9 mouse cellular contexts compared by ENCODE assay signal in the genomic region with DNA sequence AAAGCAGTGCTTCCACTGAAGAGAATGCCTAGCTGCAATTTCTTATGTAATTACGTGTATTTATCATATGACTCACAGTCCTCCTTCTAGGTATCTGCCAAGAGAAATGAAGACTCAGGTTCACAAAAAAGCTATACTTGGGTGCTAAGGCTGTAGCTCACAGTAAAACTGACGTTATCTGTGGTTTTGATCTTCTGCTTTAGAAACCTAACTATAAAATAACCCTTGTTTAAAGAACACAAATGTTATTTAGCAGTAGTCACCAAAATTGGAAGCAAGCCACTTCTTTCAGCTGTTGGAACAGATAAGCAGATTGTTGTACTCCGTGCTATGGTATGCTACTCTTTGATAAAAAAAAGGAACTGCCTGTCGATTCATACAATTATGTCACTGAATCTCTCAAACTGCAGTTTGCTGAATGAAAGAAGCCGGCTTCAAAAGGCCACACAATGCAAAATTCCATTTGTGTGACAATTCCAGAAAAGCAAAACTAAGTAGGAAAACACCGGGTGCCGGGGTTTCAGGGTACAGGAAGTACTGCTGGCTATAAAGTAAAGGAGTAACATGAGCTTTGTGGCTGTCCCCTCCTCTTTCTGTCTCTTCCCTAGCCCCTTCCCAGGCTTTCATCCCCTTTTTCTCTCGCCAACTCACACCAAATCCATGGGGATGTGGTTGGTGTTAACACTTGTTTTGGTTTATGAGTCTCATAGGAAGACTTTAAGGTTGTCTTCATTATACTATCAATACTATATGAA. TPM values are rescaled to one million over a fixed set of nuclear protein-coding genes. Genes with fewer than 3 reads are reported as not detected.
DNase-seq lines count a peak whose midpoint lies in the region; ATAC-seq and TF ChIP-seq lines count a peak whose summit lies in the region.
"Had no signal": no experiment of that assay in that cellular context is flagged by ENCODE, and none has a peak within 500 bp of the region (broad histone marks: within the 10 kb centered on the region; RNA-seq: fewer than 3 reads in every experiment).

No protein-coding gene starts in this region.

- H3K36me3 ChIP-seq in lung, embryonic 14.5 days (ENCODE audit: insufficient read depth) = no peaks in the 10 kb centered on the region
- H3K36me3 ChIP-seq in stomach, embryonic 16.5 days (ENCODE audit: control insufficient read depth, insufficient read depth, low read length) = no peaks in the 10 kb centered on the region

- peak; percentile 14 to 73 for DNase-seq in adrenal gland, adult (ENCODE audit: inconsistent age in 2 of 2, low spot score in 1 of 2)
- DNase-seq in adrenal gland, adult 18-20 months (ENCODE audit: low spot score in 2 of 2) = no peak
- peak; percentile 79 for DNase-seq in lung, embryonic 14.5 days
- DNase-seq in lung, adult 2 months = no peak
- DNase-seq in induced T-regulatory cell, adult 2 months (ENCODE audit: low read depth) = peak; percentile 28
- no peak for DNase-seq in frontal cortex, postnatal 25 days (ENCODE audit: low spot score in 2 of 2)
- DNase-seq in cerebellum, adult 8-10 months = no peak
- DNase-seq: kidney, postnatal 14 days had no signal

- no peak overlapping the region for H3K4me3 ChIP-seq in lung, embryonic 14.5 days (ENCODE audit: low read depth, low read length)
- H3K4me3 ChIP-seq in lung, adult 2 months (replicated peaks; ENCODE audit: extremely low read depth, low read depth, low read length) = no peak overlapping the region
- no peak overlapping the region for H3K4me3 ChIP-seq in stomach, embryonic 16.5 days (replicated peaks; ENCODE audit: low read length)

- H3K9ac ChIP-seq in lung, embryonic 14.5 days = no peak overlapping the region
- no peak overlapping the region for H3K9ac ChIP-seq in stomach, embryonic 16.5 days (ENCODE audit: low read length)

- no peaks in the 10 kb centered on the region for H3K4me1 ChIP-seq in lung, embryonic 14.5 days (ENCODE audit: insufficient read depth)
- peaks cover 11% of the 10 kb centered on the region for H3K4me1 ChIP-seq in lung, adult 2 months (ENCODE audit: control insufficient read depth, insufficient read depth, low read length)
- peaks cover 9% of the 10 kb centered on the region; the same call in 1 of the 2 replicates for H3K4me1 ChIP-seq in stomach, embryonic 16.5 days (ENCODE audit: control insufficient read depth, insufficient read depth, low read length)

- TF ChIP-seq POLR2A in lung, adult 2 months (IDR thresholded peaks at IDR 0.05; ENCODE audit: borderline replicate concordance, extremely low read depth, low read depth, low read length) = no peak

- 29% methylated on average over 8 of the region's 8 CpGs for whole genome bisulfite sequencing in lung, embryonic 14.5 days
- WGBS in lung, adult 2 months = 37% methylated on average over 8 of the region's 8 CpGs
- WGBS in stomach, embryonic 16.5 days = 33% methylated on average over 8 of the region's 8 CpGs

- no peaks in the 10 kb centered on the region for H3K27me3 ChIP-seq in lung, embryonic 14.5 days (ENCODE audit: insufficient read depth, low read length)
- H3K27me3 ChIP-seq in stomach, embryonic 16.5 days (ENCODE audit: control insufficient read depth, insufficient read depth, low read length) = no peaks in the 10 kb centered on the region

- H3K4me2 ChIP-seq in lung, embryonic 14.5 days = peak overlapping the region; percentile 24; the same call in 1 of the 2 replicates
- peak overlapping the region; percentile 27; the same call in 1 of the 2 replicates for H3K4me2 ChIP-seq in stomach, embryonic 16.5 days (ENCODE audit: low read depth, low read length)

- TF ChIP-seq CTCF in lung, embryonic 14.5 days (IDR thresholded peaks at IDR 0.05; ENCODE audit: low read depth) = no peak
- no peak for TF ChIP-seq CTCF in lung, adult 2 months (IDR thresholded peaks at IDR 0.05; ENCODE audit: insufficient read depth, low read length)

- no peaks in the 10 kb centered on the region for H3K9me3 ChIP-seq in lung, embryonic 14.5 days (ENCODE audit: low read depth, low read length)
- no peaks in the 10 kb centered on the region for H3K9me3 ChIP-seq in stomach, embryonic 16.5 days (replicated peaks; ENCODE audit: control insufficient read depth, low read length)

- H3K27ac ChIP-seq in lung, embryonic 14.5 days (ENCODE audit: low read depth) = peak overlapping the region; percentile 13; the same call in 1 of the 2 replicates
- H3K27ac ChIP-seq in stomach, embryonic 16.5 days (ENCODE audit: low read length) = peak overlapping the region; percentile 44; the same call in 1 of the 2 replicates

- ATAC-seq in lung, embryonic 14.5 days (ENCODE audit: insufficient read depth) = no peak
- no peak; the same call in 1 of the 2 replicates for ATAC-seq in stomach, embryonic 16.5 days (ENCODE audit: insufficient read depth, low FRiP score)

RNA-seq across cellular contexts. Expression of gene Atp7a, which starts 17.0 kb away (rescaled TPM):
- 10 to 100 TPM; 28.7 to 43.2 TPM for total RNA-seq in adrenal gland, adult 18-20 months (2021)
- polyA plus RNA-seq in lung, embryonic 14.5 days (2014; fragmentation: Nextera tagmentation; extraction: Ambion mirVana) = 34.4 TPM in 2 replicates
- polyA plus RNA-seq in lung, adult 2 months (2012; rRNA removed) = 5.4 and 7.9 TPM in 2 replicates
- polyA plus RNA-seq in stomach, embryonic 16.5 days (2015; fragmentation: Nextera tagmentation; extraction: Ambion mirVana) = 27.6 and 28.3 TPM in 2 replicates

RNA-seq across cellular contexts. Expression of gene Cox7b, which starts 28.5 kb away (rescaled TPM):
- 100 to 1,000 TPM; 405 to 701 TPM for total RNA-seq in adrenal gland, adult 18-20 months (2021)
- polyA plus RNA-seq in lung, embryonic 14.5 days (2014; fragmentation: Nextera tagmentation; extraction: Ambion mirVana) = 327 and 365 TPM in 2 replicates
- 42.6 and 60.5 TPM in 2 replicates for polyA plus RNA-seq in lung, adult 2 months (2012; rRNA removed)
- 405 and 440 TPM in 2 replicates for polyA plus RNA-seq in stomach, embryonic 16.5 days (2015; fragmentation: Nextera tagmentation; extraction: Ambion mirVana)

RNA-seq across cellular contexts. Expression of gene Magt1, which starts 32.3 kb away (rescaled TPM):
- total RNA-seq in adrenal gland, adult 18-20 months (2021) = 10 to 100 TPM; 52.9 to 53.2 TPM
- 62.7 and 63.0 TPM in 2 replicates for polyA plus RNA-seq in lung, embryonic 14.5 days (2014; fragmentation: Nextera tagmentation; extraction: Ambion mirVana)
- 4.5 and 7.9 TPM in 2 replicates for polyA plus RNA-seq in lung, adult 2 months (2012; rRNA removed)
- 78.7 and 82.3 TPM in 2 replicates for polyA plus RNA-seq in stomach, embryonic 16.5 days (2015; fragmentation: Nextera tagmentation; extraction: Ambion mirVana)

Comparison
In these comparisons a context has a peak if more than half of its experiments do, and no peak if none do; other contexts are left out.
1. DNase-seq: peak in adrenal gland, adult (2 of 2), lung, embryonic 14.5 days (single experiment) and induced T-regulatory cell, adult 2 months (single experiment); none in adrenal gland, adult 18-20 months (0 of 2), lung, adult 2 months (single experiment), frontal cortex, postnatal 25 days (0 of 2) and cerebellum, adult 8-10 months (single experiment).